Mouse (Mus musculus) neural tube, embryonic 12.5 days (tissue): ENCODE results near the gene Fstl4. TPM values are rescaled to one million over a fixed set of nuclear protein-coding genes. Genes with fewer than 3 reads are reported as not detected.
"Not testable (repeated sequence)": the region's sequence is repeated elsewhere in the genome, so short reads cannot be mapped to it uniquely, and the experiment has no call there.

Experiments used
- ATAC-seq: fragments of 200-750 bp; cut with Nextera tagmentation; 2 replicates; pipeline ENCODE4 v1.8.0; 2017; ENCODE audit warnings: low read depth, mild to moderate bottlenecking, moderate TSS enrichment, moderate library complexity; ENCODE audit not compliant: low FRiP score
- H3K27ac ChIP-seq: fragments of 300-500 bp; sonication (generic); 2 replicates; pipeline ENCODE4 v1.5.1; 2016
- H3K27me3 ChIP-seq: fragments of 300-500 bp; sonication (generic); replicated peaks from 2 replicates; pipeline ENCODE4 v1.6.1; 2016; ENCODE audit warnings: mild to moderate bottlenecking
- H3K36me3 ChIP-seq: fragments of 300-500 bp; sonication (generic); 2 replicates; pipeline ENCODE4 v1.6.1; 2016; ENCODE audit warnings: mild to moderate bottlenecking
- H3K4me1 ChIP-seq: fragments of 300-500 bp; sonication (generic); 2 replicates; pipeline ENCODE4 v1.6.1; 2016
- H3K4me2 ChIP-seq: fragments of 300-500 bp; sonication (generic); replicated peaks from 2 replicates; pipeline ENCODE4 v1.6.1; 2016; ENCODE audit warnings: mild to moderate bottlenecking
- H3K4me3 ChIP-seq: fragments of 300-500 bp; sonication (generic); 2 replicates; pipeline ENCODE4 v1.5.1; 2016
- H3K9ac ChIP-seq: fragments of 300-500 bp; sonication (generic); 2 replicates; pipeline ENCODE4 v1.6.1; 2016; ENCODE audit warnings: mild to moderate bottlenecking
- H3K9me3 ChIP-seq: fragments of 300-500 bp; sonication (generic); 2 replicates; pipeline ENCODE4 v1.6.1; 2016; ENCODE audit warnings: mild to moderate bottlenecking
- WGBS: fragments of 180-500 bp; shearing (Covaris S2); methylation state at CpG from one replicate; pipeline ENCODE4 v1.1.7; 2016; 5-methylcytosine and 5-hydroxymethylcytosine counted together
- polyA plus RNA-seq: library from polyadenylated mRNA; unstranded; fragments of >200 nt; fragmentation: Nextera tagmentation; extraction: Ambion mirVana; gene quantifications from 2 replicates; pipeline ENCODE4 v1.2.1, GENCODE M21; 2016

Fstl4 gene
- polyA plus RNA-seq, 1 experiment from 2014 or later: 8.7 TPM

DNA sequence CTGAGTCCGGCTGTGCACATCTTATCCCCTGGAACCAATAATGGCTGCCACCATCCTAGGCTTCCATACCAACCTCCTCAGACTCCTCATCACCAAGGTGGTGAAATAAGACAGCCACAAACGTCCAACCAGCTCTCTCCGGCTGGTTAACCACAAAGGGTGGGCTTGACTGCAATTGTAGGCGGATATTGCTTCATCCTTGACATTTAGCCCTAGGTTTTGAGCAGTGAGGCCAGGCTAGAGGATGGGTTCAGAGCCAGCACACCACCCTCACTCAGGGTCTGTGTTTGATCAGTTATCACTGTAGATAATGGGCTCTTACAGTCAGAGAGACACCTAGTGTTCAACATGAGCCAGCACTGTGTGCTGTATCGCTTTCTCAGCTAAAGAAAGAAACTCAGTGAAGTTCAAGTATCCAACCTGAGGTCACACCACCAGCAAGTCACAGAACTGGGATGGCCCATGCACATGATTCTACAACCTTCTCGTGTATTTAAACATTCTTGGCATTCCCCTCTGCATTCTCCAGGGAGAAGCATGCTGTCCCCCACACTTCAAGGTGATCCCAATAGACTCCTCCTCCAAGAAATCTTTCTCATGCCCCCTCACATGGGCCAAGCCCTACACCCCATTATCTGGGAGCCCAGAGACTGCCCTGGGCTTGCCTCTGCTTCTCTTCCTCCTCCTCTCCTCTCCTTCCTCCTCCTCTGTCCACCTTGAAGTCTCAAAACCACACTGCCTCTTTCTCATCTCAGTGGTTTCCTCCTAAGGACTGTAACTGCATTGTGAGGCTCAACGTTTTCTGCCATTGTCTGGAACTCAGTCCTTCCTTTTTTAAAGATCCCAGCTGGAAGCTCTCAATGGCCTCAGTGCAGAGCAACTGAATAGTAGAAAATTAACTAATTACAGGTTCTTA, 314.2 kb downstream of the Fstl4 start:
- H3K4me1 ChIP-seq: no peaks in the 10 kb centered on the region
- WGBS: 81% methylated on average over 7 of the region's 7 CpGs
- H3K9me3 ChIP-seq: 0 out of 2 replicates have a peak, but pooled peaks cover 10% of the 10 kb centered on the region
- no peak overlapping the region for H3K4me3 ChIP-seq
- no peaks in the 10 kb centered on the region for H3K27me3 ChIP-seq
- no peak for ATAC-seq
- H3K9ac ChIP-seq: no peak overlapping the region
- no peak overlapping the region for H3K27ac ChIP-seq
- H3K36me3 ChIP-seq: no peaks in the 10 kb centered on the region
- H3K4me2 ChIP-seq: no peak overlapping the region

DNA sequence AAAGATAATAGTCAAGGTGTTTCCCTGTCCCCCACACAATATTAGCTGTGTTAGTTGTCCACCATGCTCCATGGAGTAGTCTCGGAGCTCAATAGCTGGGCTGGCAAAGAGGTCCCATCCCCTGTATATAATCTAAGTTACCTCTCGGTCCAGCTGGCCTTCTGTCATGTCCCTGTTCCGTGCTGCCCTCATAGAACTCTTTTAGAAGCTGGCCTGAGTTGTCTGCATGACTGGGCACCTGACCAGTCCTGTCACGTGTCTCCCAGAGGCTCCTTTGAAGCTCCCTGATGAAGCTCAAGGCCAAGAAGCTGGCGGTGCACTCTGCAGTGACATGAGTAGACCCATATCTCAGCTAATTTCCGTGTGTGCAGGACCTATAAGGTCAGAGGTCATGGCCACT, 316.9 kb downstream of the Fstl4 start:
- WGBS: 81% methylated on average over 6 of the region's 6 CpGs
- Histone ChIP-seq H3K27ac (no peak overlapping the region), H3K4me2 (no peak overlapping the region), H3K4me1 (no peaks in the 10 kb centered on the region), H3K4me3 (no peak overlapping the region), H3K9ac (no peak overlapping the region), H3K27me3 (no peaks in the 10 kb centered on the region), H3K9me3 (0 out of 2 replicates have a peak, but pooled peaks cover 10% of the 10 kb centered on the region), H3K36me3 (no peaks in the 10 kb centered on the region)
- ATAC-seq: no peak

DNA sequence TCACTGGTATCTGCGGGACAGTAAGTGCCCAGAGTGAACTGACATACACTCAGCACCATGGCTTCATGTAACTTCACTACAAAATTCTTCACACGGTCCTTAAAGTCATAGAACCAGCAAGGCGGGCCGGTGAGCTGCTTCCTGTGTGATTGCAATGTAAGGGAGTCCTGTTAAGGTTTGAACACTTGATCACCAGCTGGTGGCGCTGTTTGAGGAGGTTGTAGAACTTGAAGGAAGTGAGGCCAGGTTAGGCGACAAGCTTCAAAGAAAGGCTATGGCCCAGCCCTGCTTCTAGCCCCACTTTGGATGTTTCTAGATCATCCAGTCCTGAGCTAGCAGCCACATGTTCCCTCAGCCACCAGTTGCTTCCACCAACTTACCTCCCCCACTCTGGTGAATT, 320.9 kb downstream of the Fstl4 start:
- H3K4me3 ChIP-seq: no peak overlapping the region
- H3K9ac ChIP-seq: no peak overlapping the region
- H3K4me1 ChIP-seq: no peaks in the 10 kb centered on the region
- H3K4me2 ChIP-seq: no peak overlapping the region
- no peak overlapping the region for H3K27ac ChIP-seq
- no peak for ATAC-seq
- WGBS: 75% methylated on average over 6 of the region's 6 CpGs
- no peaks in the 10 kb centered on the region for H3K27me3 ChIP-seq
- no peaks in the 10 kb centered on the region for H3K9me3 ChIP-seq
- H3K36me3 ChIP-seq: no peaks in the 10 kb centered on the region

DNA sequence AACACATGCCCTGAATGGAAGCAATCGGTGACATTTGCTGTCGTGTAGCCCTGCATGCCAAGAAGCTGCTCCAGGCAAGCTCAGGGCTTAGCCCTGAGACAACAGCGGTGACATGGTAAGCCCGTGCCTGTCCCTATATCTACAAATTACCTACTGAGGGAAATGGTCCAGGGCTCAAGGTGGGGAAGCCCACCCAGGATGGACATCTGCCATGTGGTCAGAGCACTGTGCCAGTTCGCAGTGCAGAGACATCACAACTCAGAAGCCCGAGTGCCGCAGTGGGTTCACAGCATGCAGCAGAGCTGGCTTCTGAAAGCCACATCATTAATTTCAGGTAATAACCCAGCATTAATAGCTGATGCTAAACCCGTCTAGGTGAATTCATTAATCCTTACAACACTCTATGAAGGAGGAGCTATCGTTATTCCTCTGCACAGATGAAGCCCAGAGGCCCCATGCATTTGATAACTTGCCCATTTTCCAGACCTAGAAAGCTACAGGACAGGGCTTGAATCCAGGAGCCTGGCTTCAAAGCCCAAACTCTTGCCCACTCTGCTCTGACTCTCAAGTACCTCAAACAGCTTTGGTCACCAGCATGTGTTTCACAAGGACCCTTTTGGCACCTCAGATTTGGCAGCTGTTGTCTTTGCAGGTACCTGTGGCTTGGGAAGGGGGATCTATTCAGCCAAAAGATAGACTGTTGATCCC, 321.6 kb downstream of the Fstl4 start:
- no peak overlapping the region for H3K27ac ChIP-seq
- H3K9ac ChIP-seq: no peak overlapping the region
- no peaks in the 10 kb centered on the region for H3K4me1 ChIP-seq
- H3K36me3 ChIP-seq: no peaks in the 10 kb centered on the region
- 86% methylated on average over 9 of the region's 9 CpGs for WGBS
- H3K27me3 ChIP-seq: no peaks in the 10 kb centered on the region
- ATAC-seq: no peak
- no peak overlapping the region for H3K4me2 ChIP-seq
- no peak overlapping the region for H3K4me3 ChIP-seq
- no peaks in the 10 kb centered on the region for H3K9me3 ChIP-seq

DNA sequence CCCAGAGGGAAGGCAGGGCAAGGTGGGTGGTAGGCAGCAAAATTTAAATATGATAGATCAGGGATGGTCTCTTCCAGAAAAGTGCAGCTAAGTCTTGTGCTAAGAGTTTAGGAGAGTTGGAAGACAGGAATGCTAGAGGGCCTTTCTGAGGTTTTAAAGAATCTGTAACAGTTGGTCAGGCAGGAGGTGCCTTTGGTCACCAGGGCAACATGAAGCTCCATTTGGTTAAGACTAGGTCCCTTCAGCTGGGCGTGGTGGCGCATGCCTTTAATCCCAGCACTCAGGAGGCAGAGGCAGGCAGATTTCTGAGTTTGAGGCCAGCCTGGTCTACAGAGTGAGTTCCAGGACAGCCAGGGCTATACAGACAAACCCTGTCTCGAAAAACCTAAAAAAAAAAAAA, 323.5 kb downstream of the Fstl4 start:
- not testable (repeated sequence) for H3K4me3 ChIP-seq, H3K4me2 ChIP-seq, H3K9me3 ChIP-seq, H3K36me3 ChIP-seq, H3K9ac ChIP-seq, ATAC-seq, H3K27me3 ChIP-seq, H3K27ac ChIP-seq, H3K4me1 ChIP-seq
- WGBS: 88% methylated on average over 3 of the region's 3 CpGs

DNA sequence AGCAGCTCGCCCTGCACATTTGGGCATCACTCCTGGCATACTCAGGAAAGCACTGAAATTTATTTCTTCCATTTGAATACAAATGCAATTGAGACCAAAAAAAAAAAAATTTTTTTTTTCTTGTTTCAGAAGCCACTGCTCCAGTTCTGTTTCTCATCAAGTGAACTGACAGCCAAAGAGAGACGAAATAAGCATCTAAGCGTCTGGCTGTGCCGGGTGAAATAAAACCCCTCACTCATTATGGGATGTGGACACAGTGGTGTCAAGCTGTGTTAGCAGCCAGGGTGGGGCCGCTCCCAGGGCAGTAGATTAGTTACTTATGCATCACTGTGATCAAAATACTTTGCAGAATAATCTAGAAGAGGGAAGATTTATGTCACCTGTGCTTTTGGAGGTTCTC, 327.2 kb downstream of the Fstl4 start:
- Histone ChIP-seq H3K9me3 (no peaks in the 10 kb centered on the region), H3K27me3 (no peaks in the 10 kb centered on the region), H3K4me2 (no peak overlapping the region), H3K4me1 (no peaks in the 10 kb centered on the region), H3K36me3 (no peaks in the 10 kb centered on the region), H3K9ac (no peak overlapping the region), H3K27ac (no peak overlapping the region), H3K4me3 (no peak overlapping the region)
- 46% methylated on average over 5 of the region's 5 CpGs for WGBS
- ATAC-seq: no peak

DNA sequence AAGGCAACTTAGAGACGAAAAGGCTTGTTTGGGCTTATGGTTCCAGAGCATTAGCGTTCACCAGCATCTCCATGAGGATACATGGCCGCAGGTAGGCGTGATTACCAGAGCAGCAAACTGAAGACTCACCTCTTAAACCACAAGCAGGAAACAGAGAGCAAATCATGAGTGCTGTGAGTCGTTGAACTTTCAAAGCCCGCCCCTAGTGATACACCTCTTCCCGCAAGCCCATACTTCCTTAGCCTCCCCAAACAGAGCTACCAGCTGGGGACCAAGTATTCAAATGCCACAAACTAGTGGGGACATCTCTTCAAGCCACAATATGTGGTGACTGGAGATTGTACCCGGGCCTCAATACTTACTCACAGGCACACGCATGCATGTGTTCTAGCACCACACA, 332.4 kb downstream of the Fstl4 start:
- no peak for ATAC-seq
- no peak overlapping the region for H3K9ac ChIP-seq
- 89% methylated on average over 9 of the region's 9 CpGs for WGBS
- no peak overlapping the region for H3K4me3 ChIP-seq
- no peaks in the 10 kb centered on the region for H3K27me3 ChIP-seq
- no peak overlapping the region for H3K4me2 ChIP-seq
- peaks cover 6% of the 10 kb centered on the region; the same call in 1 of the 2 replicates for H3K4me1 ChIP-seq
- no peaks in the 10 kb centered on the region for H3K9me3 ChIP-seq
- no peak overlapping the region for H3K27ac ChIP-seq
- no peaks in the 10 kb centered on the region for H3K36me3 ChIP-seq

DNA sequence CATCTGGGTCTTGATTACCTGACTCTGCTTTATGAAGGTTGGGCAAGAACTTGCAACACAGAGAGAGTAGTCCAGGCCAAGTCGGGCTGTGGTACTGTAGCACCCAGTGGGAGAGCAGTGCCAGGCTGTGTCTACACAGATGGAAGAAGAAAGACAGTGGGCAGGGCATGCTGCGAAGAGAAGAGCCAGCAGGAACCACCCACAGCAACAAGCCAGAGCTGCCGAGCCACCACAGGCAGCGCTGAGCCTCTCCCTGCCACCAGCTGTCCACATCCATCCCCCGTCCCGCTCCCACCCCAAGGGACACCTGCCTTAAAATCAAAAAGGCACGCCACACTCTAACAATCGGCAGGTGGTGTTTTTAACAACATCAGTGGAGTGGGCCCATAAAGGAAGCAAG, 332.9 kb downstream of the Fstl4 start:
- Histone ChIP-seq H3K4me1 (peaks cover 6% of the 10 kb centered on the region; the same call in 1 of the 2 replicates), H3K27ac (no peak overlapping the region), H3K4me3 (no peak overlapping the region), H3K9ac (no peak overlapping the region), H3K4me2 (no peak overlapping the region), H3K9me3 (no peaks in the 10 kb centered on the region), H3K36me3 (no peaks in the 10 kb centered on the region), H3K27me3 (no peaks in the 10 kb centered on the region)
- ATAC-seq: no peak
- 79% methylated on average over 8 of the region's 8 CpGs for WGBS

DNA sequence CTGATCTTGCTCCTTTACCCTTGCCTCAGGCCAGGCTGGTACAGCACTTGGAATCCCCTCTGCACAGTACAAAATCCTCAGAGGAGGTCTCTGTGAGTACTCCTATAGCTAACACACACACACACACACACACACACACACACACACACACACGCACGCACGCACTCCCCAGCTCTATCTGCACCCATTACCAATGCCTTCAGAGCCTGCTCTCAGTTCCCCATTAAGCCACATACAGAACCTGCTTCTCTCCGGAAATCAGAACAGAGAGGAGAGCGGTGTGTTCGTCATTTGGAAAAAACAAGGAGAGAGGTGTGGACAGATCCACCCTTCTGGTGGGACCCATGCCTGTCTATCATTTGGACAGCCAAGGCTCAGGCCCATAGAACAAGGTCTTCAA, 333.4 kb downstream of the Fstl4 start:
- no peak overlapping the region for H3K4me2 ChIP-seq

DNA sequence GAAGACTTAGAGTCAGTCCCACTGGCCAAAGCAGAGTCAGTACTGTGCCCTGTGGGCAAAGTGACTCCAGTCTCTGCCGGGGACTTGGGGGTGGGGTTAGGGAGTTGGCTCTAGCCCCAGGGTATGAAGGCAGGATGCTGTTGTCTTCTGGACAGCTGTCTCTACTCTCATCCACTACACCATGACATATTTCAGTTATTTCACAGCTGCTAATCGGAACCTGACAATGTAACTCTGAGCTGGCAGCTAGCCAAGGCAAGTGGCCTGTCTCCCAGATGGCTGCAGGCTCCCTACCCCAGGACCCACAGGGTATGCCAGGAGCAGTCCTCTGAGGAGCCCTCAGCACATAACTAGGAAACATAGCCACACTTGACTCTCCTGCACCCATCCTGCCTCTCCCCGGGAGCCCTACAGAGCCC, 334.4 kb downstream of the Fstl4 start:
- ATAC-seq: no peak
- 67% methylated on average over 3 of the region's 3 CpGs for WGBS
- H3K4me2 ChIP-seq: no peak overlapping the region
- no peak overlapping the region for H3K27ac ChIP-seq
- no peaks in the 10 kb centered on the region for H3K36me3 ChIP-seq
- H3K4me3 ChIP-seq: no peak overlapping the region
- H3K9me3 ChIP-seq: no peaks in the 10 kb centered on the region
- no peaks in the 10 kb centered on the region for H3K27me3 ChIP-seq
- H3K4me1 ChIP-seq: peaks cover 6% of the 10 kb centered on the region; the same call in 1 of the 2 replicates
- H3K9ac ChIP-seq: no peak overlapping the region

More for the DNA sequence above, 333.4 kb downstream of the Fstl4 start:
- 87% methylated on average over 6 of the region's 6 CpGs for WGBS
- Histone ChIP-seq H3K36me3 (no peaks in the 10 kb centered on the region), H3K27me3 (no peaks in the 10 kb centered on the region), H3K27ac (no peak overlapping the region), H3K9ac (no peak overlapping the region), H3K4me1 (peaks cover 6% of the 10 kb centered on the region; the same call in 1 of the 2 replicates), H3K9me3 (no peaks in the 10 kb centered on the region), H3K4me3 (no peak overlapping the region)
- ATAC-seq: no peak

DNA sequence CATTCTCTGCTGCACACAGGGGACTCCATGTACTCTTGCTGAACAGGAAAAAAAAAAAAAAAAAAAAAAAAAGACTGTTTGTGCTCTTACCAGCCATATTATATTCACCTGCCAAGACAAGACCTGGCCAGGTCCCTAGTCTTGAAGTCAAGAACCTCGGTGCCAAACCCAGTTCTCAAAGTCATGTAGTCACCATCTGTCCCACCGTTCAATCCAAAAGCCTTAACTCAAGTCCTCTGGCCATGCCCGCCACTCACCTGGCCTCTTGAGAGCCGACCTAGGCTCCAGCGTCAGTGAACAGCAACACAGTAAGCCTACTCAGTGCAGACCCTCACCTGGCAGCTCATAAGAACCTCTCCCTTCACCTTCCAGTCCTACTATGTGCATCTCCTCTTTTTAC, 334.9 kb downstream of the Fstl4 start:
- no peaks in the 10 kb centered on the region for H3K36me3 ChIP-seq
- no peak overlapping the region for H3K4me2 ChIP-seq
- no peak for ATAC-seq
- H3K9ac ChIP-seq: no peak overlapping the region
- no peaks in the 10 kb centered on the region for H3K9me3 ChIP-seq
- H3K27me3 ChIP-seq: no peaks in the 10 kb centered on the region
- 89% methylated on average over 5 of the region's 5 CpGs for WGBS
- H3K27ac ChIP-seq: no peak overlapping the region
- H3K4me1 ChIP-seq: peaks cover 6% of the 10 kb centered on the region; the same call in 1 of the 2 replicates
- H3K4me3 ChIP-seq: no peak overlapping the region

DNA sequence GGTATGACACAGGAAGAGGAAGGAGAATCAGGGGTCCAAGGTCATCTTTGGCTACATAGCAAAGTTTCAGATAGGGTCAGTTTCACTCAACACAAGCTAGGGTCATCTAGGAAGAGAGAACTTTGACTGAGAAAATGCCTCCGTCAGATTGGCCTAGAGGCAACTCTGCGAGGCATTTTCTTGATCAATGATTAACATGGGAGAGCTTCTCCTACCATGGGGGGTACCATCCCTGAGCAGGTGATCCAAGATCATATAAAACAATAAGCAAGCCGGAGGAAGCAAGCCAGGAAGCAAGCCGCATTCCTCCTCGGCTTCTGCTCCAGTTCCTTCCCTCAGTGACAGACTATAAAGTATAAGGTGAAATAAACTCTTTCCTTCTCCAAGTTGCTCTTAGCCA, 337.3 kb downstream of the Fstl4 start:
- no peak overlapping the region for H3K27ac ChIP-seq
- no peak overlapping the region for H3K4me3 ChIP-seq
- 90% methylated on average over 5 of the region's 5 CpGs for WGBS
- H3K27me3 ChIP-seq: no peaks in the 10 kb centered on the region
- peaks cover 6% of the 10 kb centered on the region; the same call in 1 of the 2 replicates for H3K4me1 ChIP-seq
- H3K9me3 ChIP-seq: no peaks in the 10 kb centered on the region
- H3K4me2 ChIP-seq: no peak overlapping the region
- H3K36me3 ChIP-seq: no peaks in the 10 kb centered on the region
- no peak overlapping the region for H3K9ac ChIP-seq
- no peak for ATAC-seq
